Comparison of ENCODE assay signal across 10 mouse cellular contexts in genomic region chr19:10190796-10191195, GRCm38 (mm10). TPM values are rescaled to one million over a fixed set of nuclear protein-coding genes. Genes with fewer than 3 reads are reported as not detected.
A peak's percentile ranks its signal among the peaks of the same experiment; 100 is the strongest.
DNase-seq lines count a peak whose midpoint lies in the region; ATAC-seq lines count a peak whose summit lies in the region.
"Had no signal": no experiment of that assay in that cellular context is flagged by ENCODE, and none has a peak within 500 bp of the region (broad histone marks: within the 10 kb centered on the region; RNA-seq: fewer than 3 reads in every experiment).

No protein-coding gene starts in this region.

- intact Hi-C loops in left cerebral cortex, postnatal 4 days (cut with DNase I) = loop anchor here (5.0 kb wide), 1 partner anchor 108 kb away; no protein-coding TSS in a partner anchor

- H3K9me3 ChIP-seq in hindbrain, embryonic 10.5 days = no peaks in the 10 kb centered on the region
- H3K9me3 ChIP-seq in hindbrain, embryonic 12.5 days (replicated peaks) = no peaks in the 10 kb centered on the region
- H3K9me3 ChIP-seq in embryonic facial prominence, embryonic 11.5 days (replicated peaks; ENCODE audit: control insufficient read depth, low read length) = no peaks in the 10 kb centered on the region
- H3K9me3 ChIP-seq in neural tube, embryonic 11.5 days (ENCODE audit: control insufficient read depth, low read length) = no peaks in the 10 kb centered on the region
- H3K9me3 ChIP-seq: embryonic facial prominence, embryonic 12.5 days; neural tube, embryonic 13.5 days had no signal

- H3K9ac ChIP-seq in hindbrain, embryonic 12.5 days = no peak overlapping the region
- no peak overlapping the region for H3K9ac ChIP-seq in embryonic facial prominence, embryonic 11.5 days (replicated peaks; ENCODE audit: low read length)
- H3K9ac ChIP-seq in neural tube, embryonic 11.5 days (ENCODE audit: low read length) = no peak overlapping the region
- H3K9ac ChIP-seq: embryonic facial prominence, embryonic 12.5 days; neural tube, embryonic 13.5 days had no signal

- H3K27me3 ChIP-seq in hindbrain, embryonic 10.5 days (ENCODE audit: insufficient read depth, poor library complexity, severe bottlenecking) = no peaks in the 10 kb centered on the region
- H3K27me3 ChIP-seq in hindbrain, embryonic 12.5 days = no peaks in the 10 kb centered on the region
- H3K27me3 ChIP-seq in embryonic facial prominence, embryonic 11.5 days (ENCODE audit: control insufficient read depth, insufficient read depth, low read length) = no peaks in the 10 kb centered on the region
- no peaks in the 10 kb centered on the region for H3K27me3 ChIP-seq in neural tube, embryonic 11.5 days (ENCODE audit: control insufficient read depth, insufficient read depth, low read length)
- H3K27me3 ChIP-seq: embryonic facial prominence, embryonic 12.5 days; neural tube, embryonic 13.5 days had no signal

- ATAC-seq in hindbrain, embryonic 12.5 days (ENCODE audit: low FRiP score) = no peak
- ATAC-seq in embryonic facial prominence, embryonic 11.5 days (replicated peaks; ENCODE audit: insufficient number of reproducible peaks, low FRiP score, low TSS enrichment, low read depth) = no peak
- ATAC-seq in neural tube, embryonic 11.5 days (ENCODE audit: insufficient read depth, low FRiP score, low TSS enrichment) = no peak

- H3K4me3 ChIP-seq in hindbrain, embryonic 10.5 days = no peak overlapping the region
- no peak overlapping the region for H3K4me3 ChIP-seq in hindbrain, embryonic 12.5 days
- H3K4me3 ChIP-seq in embryonic facial prominence, embryonic 11.5 days (ENCODE audit: low read depth, low read length) = no peak overlapping the region
- no peak overlapping the region for H3K4me3 ChIP-seq in neural tube, embryonic 11.5 days (ENCODE audit: low read depth, low read length)
- H3K4me3 ChIP-seq: embryonic facial prominence, embryonic 12.5 days; neural tube, embryonic 13.5 days had no signal

- H3K4me2 ChIP-seq in hindbrain, embryonic 12.5 days (replicated peaks) = no peak overlapping the region
- H3K4me2 ChIP-seq in embryonic facial prominence, embryonic 11.5 days (ENCODE audit: low read depth, low read length) = no peak overlapping the region
- no peak overlapping the region for H3K4me2 ChIP-seq in neural tube, embryonic 11.5 days (ENCODE audit: low read depth)
- H3K4me2 ChIP-seq: embryonic facial prominence, embryonic 12.5 days; neural tube, embryonic 13.5 days had no signal

- DNase-seq in hindbrain, embryonic 10.5 days (ENCODE audit: low spot score) = peak; percentile 75
- DNase-seq in adrenal gland, adult 18-20 months (ENCODE audit: low spot score in 2 of 2) = peak; percentile 64 to 68
- peak; percentile 81 for DNase-seq in embryonic facial prominence, embryonic 11.5 days (ENCODE audit: low spot score)
- DNase-seq in heart, postnatal 4 days = peak; percentile 86
- peak; percentile 77 for DNase-seq in left cerebral cortex, postnatal 4 days
- peak; percentile 71 for DNase-seq in neural tube, embryonic 11.5 days (ENCODE audit: low spot score)
- peak; percentile 60 to 68 for DNase-seq in thymus, postnatal 36 days

- H3K36me3 ChIP-seq in hindbrain, embryonic 10.5 days = peaks cover 100% of the 10 kb centered on the region
- H3K36me3 ChIP-seq in hindbrain, embryonic 12.5 days = peaks cover 98% of the 10 kb centered on the region
- peaks cover 49% of the 10 kb centered on the region for H3K36me3 ChIP-seq in embryonic facial prominence, embryonic 11.5 days (replicated peaks; ENCODE audit: control insufficient read depth, insufficient read depth, low read depth, low read length)
- peaks cover 52% of the 10 kb centered on the region for H3K36me3 ChIP-seq in neural tube, embryonic 11.5 days (ENCODE audit: control insufficient read depth, insufficient read depth, low read length)

- H3K4me1 ChIP-seq in hindbrain, embryonic 10.5 days (replicated peaks) = peaks cover 16% of the 10 kb centered on the region
- H3K4me1 ChIP-seq in hindbrain, embryonic 12.5 days = peaks cover 12% of the 10 kb centered on the region
- no peaks in the 10 kb centered on the region; the same call in 1 of the 2 replicates for H3K4me1 ChIP-seq in embryonic facial prominence, embryonic 11.5 days (ENCODE audit: control insufficient read depth, insufficient read depth, low read length)
- H3K4me1 ChIP-seq in neural tube, embryonic 11.5 days (ENCODE audit: control insufficient read depth, insufficient read depth, low read length) = no peaks in the 10 kb centered on the region

- 49% methylated on average over 2 of the region's 2 CpGs for WGBS in hindbrain, embryonic 10.5 days
- 61% methylated on average over 2 of the region's 2 CpGs for whole genome bisulfite sequencing in hindbrain, embryonic 12.5 days
- WGBS in embryonic facial prominence, embryonic 11.5 days = 58% methylated on average over 2 of the region's 2 CpGs
- WGBS in neural tube, embryonic 11.5 days = 51% methylated on average over 2 of the region's 2 CpGs

- no peak overlapping the region for H3K27ac ChIP-seq in hindbrain, embryonic 10.5 days
- H3K27ac ChIP-seq in hindbrain, embryonic 12.5 days = no peak overlapping the region
- H3K27ac ChIP-seq in embryonic facial prominence, embryonic 11.5 days (replicated peaks; ENCODE audit: low read depth, low read length) = no peak overlapping the region
- H3K27ac ChIP-seq in neural tube, embryonic 11.5 days (ENCODE audit: low read depth, low read length) = no peak overlapping the region
- H3K27ac ChIP-seq: embryonic facial prominence, embryonic 12.5 days; neural tube, embryonic 13.5 days had no signal

RNA-seq across cellular contexts. Expression of gene Fads1, which starts 8.1 kb away (rescaled TPM):
- 162 and 170 TPM in 2 replicates for polyA plus RNA-seq in hindbrain, embryonic 10.5 days (2016; fragmentation: Nextera tagmentation; extraction: Ambion mirVana)
- 175 and 183 TPM in 2 replicates for polyA plus RNA-seq in hindbrain, embryonic 12.5 days (2016; fragmentation: Nextera tagmentation; extraction: Ambion mirVana)
- 1,000 to 10,000 TPM in 1 of 2 experiments, 100 to 1,000 TPM in 1; 659 to 1,051 TPM for total RNA-seq in adrenal gland, adult 18-20 months (2021)
- 125 and 130 TPM in 2 replicates for polyA plus RNA-seq in embryonic facial prominence, embryonic 11.5 days (2014; fragmentation: Nextera tagmentation; extraction: Ambion mirVana)
- total RNA-seq in heart, postnatal 4 days (2021) = 10 to 100 TPM; 52.4 to 54.5 TPM
- total RNA-seq in left cerebral cortex, postnatal 4 days (2021) = 100 to 1,000 TPM; 149 to 158 TPM
- polyA plus RNA-seq in neural tube, embryonic 11.5 days (2014; fragmentation: Nextera tagmentation; extraction: Ambion mirVana) = 160 and 171 TPM in 2 replicates

RNA-seq across cellular contexts. Expression of gene Tmem258, which starts 13.0 kb away (rescaled TPM):
- 387 and 389 TPM in 2 replicates for polyA plus RNA-seq in hindbrain, embryonic 10.5 days (2016; fragmentation: Nextera tagmentation; extraction: Ambion mirVana)
- polyA plus RNA-seq in hindbrain, embryonic 12.5 days (2016; fragmentation: Nextera tagmentation; extraction: Ambion mirVana) = 313 and 342 TPM in 2 replicates
- total RNA-seq in adrenal gland, adult 18-20 months (2021) = 100 to 1,000 TPM; 139 to 159 TPM
- 344 and 377 TPM in 2 replicates for polyA plus RNA-seq in embryonic facial prominence, embryonic 11.5 days (2014; fragmentation: Nextera tagmentation; extraction: Ambion mirVana)
- total RNA-seq in heart, postnatal 4 days (2021) = 100 to 1,000 TPM; 160 TPM
- 100 to 1,000 TPM; 105 to 114 TPM for total RNA-seq in left cerebral cortex, postnatal 4 days (2021)
- 379 and 382 TPM in 2 replicates for polyA plus RNA-seq in neural tube, embryonic 11.5 days (2014; fragmentation: Nextera tagmentation; extraction: Ambion mirVana)

RNA-seq across cellular contexts. Expression of gene Fen1, which starts 13.2 kb away (rescaled TPM):
- 135 and 181 TPM in 2 replicates for polyA plus RNA-seq in hindbrain, embryonic 10.5 days (2016; fragmentation: Nextera tagmentation; extraction: Ambion mirVana)
- polyA plus RNA-seq in hindbrain, embryonic 12.5 days (2016; fragmentation: Nextera tagmentation; extraction: Ambion mirVana) = 60.3 and 62.4 TPM in 2 replicates
- 10 to 100 TPM in 1 of 2 experiments, 1 to 10 TPM in 1; 7.1 to 12.4 TPM for total RNA-seq in adrenal gland, adult 18-20 months (2021)
- 130 and 134 TPM in 2 replicates for polyA plus RNA-seq in embryonic facial prominence, embryonic 11.5 days (2014; fragmentation: Nextera tagmentation; extraction: Ambion mirVana)
- 10 to 100 TPM; 26.8 to 27.2 TPM for total RNA-seq in heart, postnatal 4 days (2021)
- total RNA-seq in left cerebral cortex, postnatal 4 days (2021) = 10 to 100 TPM; 11.7 to 11.9 TPM
- polyA plus RNA-seq in neural tube, embryonic 11.5 days (2014; fragmentation: Nextera tagmentation; extraction: Ambion mirVana) = 106 and 113 TPM in 2 replicates

RNA-seq across cellular contexts. Expression of gene Myrf, which starts 49.8 kb away (rescaled TPM):
- 2.1 and 2.7 TPM in 2 replicates for polyA plus RNA-seq in hindbrain, embryonic 10.5 days (2016; fragmentation: Nextera tagmentation; extraction: Ambion mirVana)
- polyA plus RNA-seq in hindbrain, embryonic 12.5 days (2016; fragmentation: Nextera tagmentation; extraction: Ambion mirVana) = 1.3 and 1.9 TPM in 2 replicates
- 1 to 10 TPM; 2.1 to 2.8 TPM for total RNA-seq in adrenal gland, adult 18-20 months (2021)
- polyA plus RNA-seq in embryonic facial prominence, embryonic 11.5 days (2014; fragmentation: Nextera tagmentation; extraction: Ambion mirVana) = 2.4 and 2.6 TPM in 2 replicates
- total RNA-seq in heart, postnatal 4 days (2021) = 10 to 100 TPM in 1 of 2 experiments, 1 to 10 TPM in 1; 9.0 to 11.9 TPM
- total RNA-seq in left cerebral cortex, postnatal 4 days (2021) = 1 to 10 TPM; 1.6 to 1.8 TPM
- polyA plus RNA-seq in neural tube, embryonic 11.5 days (2014; fragmentation: Nextera tagmentation; extraction: Ambion mirVana) = 1.8 and 2.5 TPM in 2 replicates
